Mouse (Mus musculus): ENCODE measurements at regions not wholly inside any gene's neighbourhood (a gene's known extent, or its start where the extent isn't known, plus 50 kb on each side); places are given as distances from the start of the nearest gene placed in this dataset.
A peak's percentile ranks its signal among the peaks of the same experiment; 100 is the strongest.

DNA sequence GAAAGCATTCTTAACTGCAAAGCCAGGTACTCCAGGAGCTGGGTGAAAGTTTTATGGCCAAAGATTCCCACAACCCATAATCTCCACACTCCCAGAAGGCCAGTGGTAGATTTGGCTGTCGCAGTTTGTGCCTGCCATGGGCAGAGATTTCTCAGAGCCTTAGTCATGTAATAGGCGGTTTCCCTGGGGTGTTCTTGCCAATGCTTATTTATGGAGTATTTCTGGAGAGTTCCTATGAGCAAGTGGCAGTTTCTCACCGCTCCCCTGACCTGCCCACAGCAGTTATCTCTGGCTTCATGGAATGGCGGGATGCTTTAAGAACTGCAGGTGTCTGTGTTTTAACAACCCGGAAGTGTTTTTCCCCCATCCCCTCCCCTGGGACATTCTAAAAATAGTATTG is 179.8 kb downstream of the 4933412E24Rik start:
- DNase-seq: no peak

DNA sequence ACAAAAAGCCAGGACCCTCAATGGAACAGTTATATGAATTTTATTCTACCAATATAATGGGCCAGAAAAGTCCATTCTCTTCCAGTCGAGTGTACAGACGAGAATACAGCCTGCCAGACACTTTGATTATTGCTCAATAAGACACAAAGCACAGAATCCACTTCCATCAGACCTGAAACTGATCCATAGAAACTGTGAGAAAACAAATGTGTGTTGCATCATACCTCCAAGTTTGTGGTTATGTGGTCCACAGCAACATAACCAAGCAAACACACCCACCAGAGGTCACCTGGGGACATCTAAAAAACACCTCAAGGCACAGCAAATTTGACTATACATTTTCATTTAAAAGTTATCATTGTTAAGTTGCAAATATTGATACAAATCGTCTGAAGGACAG is 183.2 kb downstream of the 4933412E24Rik start:
- DNase-seq: no peak

DNA sequence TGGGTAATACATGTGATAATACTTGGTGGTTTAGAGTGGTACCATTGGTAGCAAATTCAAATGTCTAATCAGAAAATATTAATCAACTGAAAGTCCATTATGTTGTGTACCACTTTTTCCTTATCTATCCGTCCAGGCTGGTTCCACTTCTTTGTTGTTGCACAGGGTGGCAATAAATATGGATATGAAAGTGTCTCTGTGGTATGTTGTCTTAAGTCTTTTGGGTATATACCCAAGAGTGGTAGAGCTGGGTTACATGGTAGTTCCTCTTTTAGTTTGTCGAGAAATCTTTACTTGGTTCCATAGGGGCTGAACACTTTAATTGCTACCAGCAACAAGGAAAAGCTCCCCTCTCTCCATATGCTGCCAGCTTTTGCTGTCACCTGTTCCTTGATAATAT is 184.9 kb downstream of the 4933412E24Rik start:
- DNase-seq: no peak

DNA sequence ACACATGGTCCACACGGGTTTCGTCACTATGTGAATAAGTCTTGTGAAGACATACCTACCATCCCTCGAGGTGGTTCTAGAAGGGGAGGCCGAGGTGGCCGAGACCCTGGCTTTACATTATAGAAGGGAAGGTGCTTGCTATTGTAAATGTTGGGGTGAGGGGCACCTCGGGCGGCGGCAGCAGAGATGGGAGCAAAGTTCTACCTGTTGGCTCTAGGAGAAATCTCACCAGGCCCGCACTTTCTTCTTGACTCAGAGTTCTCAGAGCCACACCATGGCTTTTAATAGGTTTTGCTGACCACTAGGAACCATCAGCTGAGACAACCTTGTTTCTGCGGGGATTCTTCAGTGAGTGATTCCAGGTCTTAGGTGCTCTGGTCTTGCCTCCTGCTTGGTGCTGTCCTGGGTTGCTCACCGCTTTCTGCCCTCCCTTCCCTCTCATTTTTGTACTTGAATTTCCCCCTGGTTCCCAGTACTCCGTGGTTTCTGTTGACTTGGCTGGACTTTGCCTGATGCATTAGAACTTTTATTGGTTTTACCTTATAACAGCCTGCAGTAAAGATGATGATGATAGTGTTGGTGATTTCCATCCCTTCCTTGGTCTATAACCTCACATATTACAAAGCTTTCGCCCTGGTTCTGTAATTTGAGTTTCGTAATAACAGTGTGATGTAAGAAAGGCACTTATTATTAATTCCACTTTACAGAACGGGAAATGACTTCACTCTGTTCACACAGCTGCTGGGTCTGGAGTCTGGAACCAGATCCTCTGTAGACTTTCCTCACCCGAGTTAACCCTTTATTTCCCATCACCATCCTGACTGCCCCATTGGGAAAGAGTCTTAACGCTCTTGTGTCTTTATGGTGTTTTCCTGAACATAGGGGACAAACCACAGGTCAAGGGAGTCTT is 185.6 kb downstream of the 4933412E24Rik start:
- no peak for DNase-seq

DNA sequence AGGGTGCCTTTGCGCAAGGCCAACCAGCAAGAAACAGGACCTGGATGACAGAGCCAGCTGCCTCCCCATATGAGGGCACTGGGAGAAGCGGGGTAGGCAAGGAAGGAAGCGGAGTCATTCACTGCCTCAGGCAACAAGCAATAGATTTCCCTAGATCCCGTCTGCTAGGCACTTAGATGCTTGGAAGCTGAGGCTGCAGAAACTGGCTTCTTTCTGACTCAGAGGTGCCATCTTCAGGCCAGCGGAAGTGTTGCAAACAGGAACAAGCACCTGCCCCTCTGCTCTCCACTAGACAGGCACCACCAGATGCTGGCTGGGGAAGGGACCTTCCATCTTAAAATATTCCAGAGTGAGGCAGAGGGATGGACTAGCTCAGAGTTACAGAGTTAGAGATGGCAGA is 188.0 kb downstream of the 4933412E24Rik start:
- peak; percentile 88 for DNase-seq

DNA sequence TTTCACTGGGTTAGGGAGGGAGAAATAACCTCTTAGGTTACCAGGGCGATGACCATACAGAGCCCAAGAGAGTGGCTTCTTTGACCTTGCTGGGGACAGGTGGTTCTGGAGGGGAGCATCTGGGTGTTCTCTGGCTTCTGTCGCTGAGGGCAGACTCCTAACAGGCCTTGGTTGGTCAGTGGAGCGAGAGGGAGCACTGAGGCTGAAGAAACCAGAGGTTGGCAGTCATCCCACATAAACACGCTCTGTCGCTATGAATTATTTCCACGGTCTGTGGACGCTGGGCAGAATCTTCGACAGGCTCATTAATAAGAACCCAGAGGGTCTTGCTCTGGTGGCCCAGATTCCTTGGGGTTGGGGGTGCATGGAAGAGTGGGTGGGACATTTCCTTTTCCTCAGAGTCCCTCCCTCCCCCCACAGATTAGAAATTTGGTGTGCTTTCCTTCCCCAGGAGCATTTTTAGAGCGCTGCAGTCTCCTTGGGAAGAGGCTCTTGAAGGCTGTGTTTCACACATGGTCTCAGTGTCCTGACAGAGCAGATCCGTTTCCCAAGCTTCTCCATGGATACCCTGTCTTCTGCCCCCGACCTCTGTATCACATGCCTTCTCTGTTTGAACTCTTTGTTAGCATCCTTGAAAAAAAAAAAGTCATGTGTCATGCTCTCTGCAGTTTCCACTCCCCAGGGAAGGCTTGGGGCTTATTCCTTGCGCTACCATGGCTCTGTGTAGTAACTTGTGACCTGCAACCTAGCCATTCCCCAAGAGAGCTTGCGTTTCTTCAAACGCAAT is 190.1 kb downstream of the 4933412E24Rik start:
- DNase-seq: no peak

DNA sequence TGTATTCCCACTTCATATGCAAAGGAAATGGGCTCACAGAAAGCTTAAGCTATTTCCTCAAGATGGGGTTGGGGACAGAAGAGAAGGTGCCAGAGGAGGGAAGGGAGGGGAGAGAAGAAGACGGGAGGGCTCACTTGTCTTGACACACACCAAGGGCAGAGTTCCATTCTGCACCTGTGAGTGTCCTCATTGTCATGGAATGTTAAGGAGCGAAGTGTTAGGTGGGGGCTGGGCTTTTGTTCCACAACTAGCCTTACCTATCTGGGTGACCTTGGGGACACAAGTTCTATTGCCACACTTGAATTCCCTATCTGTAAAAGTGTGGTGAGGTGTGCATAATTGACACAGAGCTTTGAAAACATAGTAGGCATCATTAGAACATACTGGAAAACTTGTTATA is 192.5 kb downstream of the 4933412E24Rik start:
- DNase-seq: peak; percentile 43

DNA sequence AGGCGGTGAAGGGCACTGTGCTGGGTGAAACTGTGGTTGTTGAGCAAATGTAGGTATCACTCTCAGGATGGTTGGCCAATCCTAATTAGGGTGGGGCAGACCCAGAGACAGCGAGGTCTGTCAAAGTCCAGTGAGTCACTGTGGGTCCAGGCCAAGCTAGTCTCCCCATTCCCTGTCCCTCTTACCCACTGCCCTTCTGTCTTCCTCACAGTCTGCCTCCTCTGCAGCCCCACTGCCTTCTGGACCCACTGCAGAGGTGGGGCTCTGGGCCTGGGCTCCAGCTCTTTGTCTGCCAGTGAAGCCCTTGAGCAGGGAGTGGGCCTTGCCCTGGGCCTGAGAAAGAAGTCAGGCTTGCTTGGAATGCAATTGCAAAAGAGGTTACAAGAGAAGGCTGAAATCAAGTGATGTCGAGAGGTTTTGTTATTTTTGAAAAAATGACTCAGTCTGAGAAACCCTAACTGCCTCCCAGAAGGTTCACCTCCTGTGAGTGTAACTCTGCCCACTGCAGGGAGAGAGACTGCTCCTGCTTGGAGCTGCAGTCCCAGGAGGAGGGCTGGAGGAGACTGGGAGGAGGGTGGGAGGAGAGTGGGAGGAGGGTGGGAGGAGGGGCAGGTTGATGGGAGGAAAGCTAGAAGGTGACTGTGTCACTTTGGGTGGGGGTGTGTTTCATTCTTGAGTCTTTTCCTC is 193.3 kb downstream of the 4933412E24Rik start:
- peak; percentile 71 for DNase-seq

DNA sequence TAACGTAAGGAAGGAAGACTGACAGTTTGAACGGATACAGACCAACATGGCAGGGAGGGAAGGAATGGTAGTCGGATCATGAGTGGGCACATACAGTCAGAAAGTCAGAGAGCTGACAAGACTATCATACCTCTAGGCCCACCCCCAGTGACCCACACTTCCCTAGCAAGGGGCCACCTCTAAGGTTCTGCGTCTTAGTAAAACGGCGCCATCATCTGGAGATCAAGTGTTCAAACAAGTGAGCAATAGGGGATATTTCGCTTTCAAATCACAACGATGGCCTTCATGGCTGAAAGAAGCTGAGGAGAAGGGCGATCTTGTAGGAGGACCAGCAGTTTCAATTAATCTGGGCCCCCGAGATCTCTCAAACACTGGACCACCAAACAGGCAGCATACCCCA is 196.1 kb downstream of the 4933412E24Rik start:
- no peak for DNase-seq

DNA sequence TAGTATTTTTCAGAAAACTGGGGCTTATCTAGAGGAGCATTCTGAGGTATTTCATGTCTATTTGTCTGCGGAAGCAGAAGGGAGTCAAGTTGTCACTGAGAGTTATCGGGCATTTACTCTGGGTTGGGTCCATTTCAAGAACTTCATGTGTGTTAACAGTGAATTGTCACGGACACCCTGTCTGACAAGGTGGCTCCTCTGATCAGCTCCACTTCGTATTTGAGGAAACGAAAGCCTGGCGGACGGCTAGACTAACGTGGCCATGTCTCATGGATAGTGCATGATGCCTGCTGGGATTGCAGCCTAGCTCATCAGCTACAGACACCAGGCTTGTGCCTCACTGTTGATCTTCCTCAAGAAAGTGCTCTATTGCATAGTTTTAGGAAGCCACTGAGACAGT is 200.4 kb downstream of the 4933412E24Rik start:
- no peak for DNase-seq

DNA sequence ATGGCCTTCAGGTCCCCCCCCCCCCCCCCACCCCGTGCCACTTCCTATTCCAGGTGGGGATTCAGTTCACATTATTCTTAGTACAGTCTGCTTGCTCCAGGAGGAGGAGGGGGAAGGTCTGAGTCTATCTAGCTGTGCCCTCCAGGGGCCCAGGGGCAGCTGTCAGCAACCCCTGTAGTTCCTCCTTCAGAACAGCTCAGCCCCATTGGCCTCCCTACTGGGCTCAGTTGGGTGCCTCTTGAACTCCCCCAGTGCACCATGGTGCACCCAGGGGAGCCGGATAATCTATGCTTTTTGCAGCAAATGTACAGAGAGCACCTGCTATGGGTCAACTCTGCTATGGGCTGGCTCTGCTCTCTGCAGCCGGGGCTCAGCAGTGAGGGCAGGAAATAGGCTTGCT is 204.8 kb downstream of the 4933412E24Rik start:
- no peak for DNase-seq

DNA sequence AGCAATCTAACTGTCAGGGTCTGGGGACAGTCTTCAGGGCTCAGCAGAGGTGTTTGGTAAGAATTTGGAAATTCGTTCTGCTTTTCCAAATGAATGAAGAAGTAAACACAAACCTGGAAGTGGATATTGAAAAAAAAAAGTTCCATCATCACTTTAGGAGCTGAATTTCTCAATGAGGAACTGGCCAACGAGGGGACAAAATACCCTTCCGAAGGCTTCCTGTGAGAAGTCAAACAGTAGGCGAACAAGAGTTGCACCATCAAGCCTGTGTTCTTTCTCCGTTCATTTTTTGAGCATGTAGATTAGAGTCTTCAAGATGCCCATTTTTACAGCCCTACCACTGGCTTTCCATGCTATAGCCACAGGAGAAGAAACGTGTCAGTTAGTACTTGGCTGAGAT is 207.1 kb downstream of the 4933412E24Rik start:
- no peak for DNase-seq

DNA sequence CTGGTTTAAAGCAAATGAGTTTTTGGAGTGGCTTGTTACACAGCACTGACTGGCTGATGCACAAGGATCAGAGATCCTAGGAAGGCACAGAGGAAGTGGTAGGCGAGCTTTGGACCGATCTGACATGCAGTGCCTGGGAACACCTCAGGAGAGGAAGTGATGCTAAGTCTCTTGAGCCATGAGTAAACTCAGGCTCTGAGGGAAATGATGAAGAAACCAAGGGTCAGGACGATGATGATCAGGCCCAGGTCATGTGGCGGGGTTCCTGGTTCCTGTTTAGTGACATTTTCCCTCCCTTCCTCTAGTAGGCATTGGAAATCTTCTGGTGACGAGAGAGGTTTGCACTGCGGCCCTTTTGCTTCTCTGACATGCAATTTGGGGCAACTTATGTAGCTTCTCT is 208.7 kb downstream of the 4933412E24Rik start:
- no peak for DNase-seq

DNA sequence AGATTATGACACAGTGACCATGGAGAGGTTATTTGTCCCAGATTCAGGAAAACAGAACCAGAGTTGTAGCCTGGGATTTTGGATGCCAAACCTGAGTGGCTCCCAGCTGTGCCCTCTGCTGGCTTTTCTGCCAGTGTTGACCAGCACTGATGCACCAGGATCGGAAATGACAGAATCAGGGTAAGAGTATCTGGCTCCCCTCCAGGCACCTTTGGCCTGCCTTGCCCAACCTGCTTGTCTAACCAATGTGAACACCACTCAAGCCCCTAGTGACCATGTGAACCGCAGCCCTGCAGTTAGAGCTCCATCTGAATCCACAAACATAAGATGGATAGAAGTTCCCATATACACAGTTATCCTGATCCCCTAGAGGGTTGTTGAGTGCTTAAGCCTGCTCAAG is 210.6 kb downstream of the 4933412E24Rik start:
- DNase-seq: no peak

DNA sequence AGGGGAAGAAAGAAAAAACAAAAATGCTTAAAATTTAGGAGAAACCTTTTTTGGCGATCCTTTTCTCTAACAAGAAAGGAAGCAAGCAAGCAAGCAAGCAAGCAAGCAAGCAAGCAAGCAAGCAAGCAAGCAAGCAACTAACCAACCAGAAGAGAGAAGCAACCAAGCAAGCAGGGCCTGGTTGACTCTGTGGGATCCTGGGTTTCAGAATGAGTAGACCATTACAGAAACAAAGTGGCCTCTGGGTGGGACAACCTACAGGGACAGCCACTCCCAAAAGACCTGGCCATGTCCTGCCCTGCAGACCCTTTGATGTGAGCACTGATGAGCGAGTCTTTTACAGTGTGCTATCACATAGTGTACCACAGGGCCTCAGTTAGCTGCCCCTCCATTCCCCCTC is 211.6 kb downstream of the 4933412E24Rik start:
- DNase-seq: no peak

DNA sequence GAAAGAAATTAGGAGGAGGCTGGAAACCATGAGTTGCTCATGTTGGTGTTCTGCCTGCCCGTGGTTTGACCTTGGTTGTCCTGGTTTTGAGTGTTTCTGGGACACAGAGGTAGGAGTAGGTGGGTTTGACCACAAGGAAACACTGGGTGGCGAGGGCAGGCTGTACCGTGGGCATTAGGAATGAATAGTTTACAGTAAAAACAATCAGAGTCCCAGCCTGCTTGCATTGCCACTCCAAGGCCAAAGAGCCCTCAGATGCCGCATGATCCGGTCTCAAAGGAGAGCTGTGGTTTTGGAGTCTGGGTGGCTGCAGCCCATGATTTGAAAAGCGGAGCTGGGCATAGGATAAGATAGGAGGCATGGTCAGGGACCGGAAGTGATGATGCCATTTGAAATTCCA is 212.0 kb downstream of the 4933412E24Rik start:
- no peak for DNase-seq

DNA sequence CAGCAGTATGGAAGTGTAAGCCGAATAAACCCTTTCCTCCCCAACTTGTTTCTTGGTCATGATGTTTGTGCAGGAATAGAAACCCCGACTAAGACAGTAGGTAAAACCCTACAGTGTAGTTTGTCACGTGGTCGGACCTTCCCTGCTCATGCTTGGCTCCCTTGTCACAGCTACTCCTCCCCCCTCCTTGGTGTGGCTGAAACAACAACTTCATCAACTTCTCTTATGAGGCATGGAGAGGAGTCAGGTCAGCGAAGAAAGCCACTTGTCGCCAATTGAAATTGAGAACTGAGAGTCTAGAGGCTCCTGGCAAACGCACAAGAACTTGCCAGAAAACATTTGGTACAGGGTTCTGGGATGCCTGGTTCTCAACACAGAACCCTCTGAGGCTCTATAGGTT is 214.1 kb downstream of the 4933412E24Rik start:
- DNase-seq: no peak

DNA sequence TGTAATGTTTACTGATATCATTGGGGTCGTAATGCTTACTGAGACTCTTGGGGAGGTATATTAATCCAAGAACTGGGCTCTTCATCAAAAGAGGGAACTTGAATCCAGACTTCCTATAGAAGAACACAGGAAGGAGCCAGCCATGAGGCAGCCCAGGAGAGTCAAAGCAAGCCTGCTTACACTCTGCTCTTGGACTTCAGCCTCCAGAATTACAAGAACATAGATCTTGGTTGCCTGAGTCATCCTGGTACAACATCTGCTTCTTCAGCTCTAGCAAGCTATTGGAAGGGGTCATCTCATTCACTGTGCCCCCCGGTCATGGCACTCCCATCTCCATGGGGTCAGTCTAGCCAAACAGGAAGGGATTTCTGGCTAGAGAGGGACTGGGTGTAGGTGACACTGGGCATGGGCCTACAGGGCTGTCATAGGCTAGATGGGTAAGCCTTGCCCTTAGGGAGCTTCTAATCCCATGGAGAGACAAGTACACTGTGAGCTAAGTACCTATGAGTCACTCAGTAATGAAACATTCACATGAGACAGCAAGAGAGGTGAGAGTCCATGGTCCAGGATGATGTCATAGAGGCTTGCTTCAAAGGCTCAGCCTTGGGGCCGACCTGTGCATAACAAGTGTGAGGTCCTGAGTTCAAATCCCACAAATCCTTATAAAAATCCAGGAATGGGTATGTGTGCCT is 217.1 kb downstream of the 4933412E24Rik start:
- no peak for DNase-seq

DNA sequence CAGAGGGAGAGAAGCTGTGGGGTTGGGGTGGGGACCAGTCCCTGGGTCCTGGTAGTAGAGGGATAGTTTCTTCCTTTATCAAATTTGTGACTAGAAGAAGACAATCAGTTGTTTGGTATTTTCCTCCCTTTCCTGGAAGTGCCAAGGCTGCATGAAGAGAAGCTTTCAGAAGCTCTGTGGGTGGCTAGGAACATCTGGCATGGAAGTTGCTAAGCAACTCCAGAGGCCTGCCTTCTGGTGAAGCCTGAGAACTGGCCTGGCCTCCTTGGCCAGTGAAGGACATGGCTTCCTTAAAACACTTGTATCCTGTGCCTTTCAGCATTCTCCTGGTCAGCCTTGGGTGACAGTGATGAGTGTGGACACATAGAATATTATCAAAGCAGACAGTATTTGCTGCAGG is 217.9 kb downstream of the 4933412E24Rik start:
- DNase-seq: no peak

DNA sequence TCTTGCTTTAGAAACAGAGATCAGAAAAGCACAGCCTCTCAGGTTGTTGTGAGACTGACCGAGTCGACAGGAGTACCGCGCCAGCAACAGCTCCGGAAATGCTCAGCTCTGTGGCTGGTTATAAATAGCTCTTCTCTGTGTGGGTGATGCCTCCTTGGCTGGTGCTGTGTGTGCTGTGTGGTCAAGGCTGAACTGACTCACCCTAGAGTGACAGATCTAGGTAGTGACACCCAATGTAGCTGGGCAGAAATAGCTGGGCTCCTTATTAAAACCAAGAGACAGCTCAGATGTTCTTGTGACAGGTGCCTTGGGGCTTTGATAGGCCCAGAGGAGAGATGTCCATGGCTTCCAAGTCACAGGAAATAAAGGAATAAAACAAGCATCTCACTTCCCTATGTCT is 220.7 kb downstream of the 4933412E24Rik start:
- no peak for DNase-seq

DNA sequence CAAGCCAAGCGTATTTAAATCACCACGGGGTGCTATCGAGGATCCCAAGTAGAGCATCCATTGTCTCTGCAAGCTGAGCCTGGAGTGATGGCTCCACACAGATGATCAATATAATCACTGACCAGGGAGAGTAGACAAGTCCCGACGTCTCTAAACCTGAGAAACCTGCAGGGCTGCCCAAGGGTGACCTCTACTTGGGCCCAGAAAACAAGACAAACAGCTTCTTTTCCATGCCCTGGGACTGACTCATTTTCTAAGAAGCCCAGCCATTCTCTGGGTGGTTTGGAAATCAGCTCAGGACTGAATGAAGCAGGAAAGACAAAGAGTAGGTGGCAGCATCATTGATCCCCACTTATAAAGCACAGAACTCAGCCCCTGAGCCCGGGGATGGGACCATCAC is 221.5 kb downstream of the 4933412E24Rik start:
- no peak for DNase-seq

DNA sequence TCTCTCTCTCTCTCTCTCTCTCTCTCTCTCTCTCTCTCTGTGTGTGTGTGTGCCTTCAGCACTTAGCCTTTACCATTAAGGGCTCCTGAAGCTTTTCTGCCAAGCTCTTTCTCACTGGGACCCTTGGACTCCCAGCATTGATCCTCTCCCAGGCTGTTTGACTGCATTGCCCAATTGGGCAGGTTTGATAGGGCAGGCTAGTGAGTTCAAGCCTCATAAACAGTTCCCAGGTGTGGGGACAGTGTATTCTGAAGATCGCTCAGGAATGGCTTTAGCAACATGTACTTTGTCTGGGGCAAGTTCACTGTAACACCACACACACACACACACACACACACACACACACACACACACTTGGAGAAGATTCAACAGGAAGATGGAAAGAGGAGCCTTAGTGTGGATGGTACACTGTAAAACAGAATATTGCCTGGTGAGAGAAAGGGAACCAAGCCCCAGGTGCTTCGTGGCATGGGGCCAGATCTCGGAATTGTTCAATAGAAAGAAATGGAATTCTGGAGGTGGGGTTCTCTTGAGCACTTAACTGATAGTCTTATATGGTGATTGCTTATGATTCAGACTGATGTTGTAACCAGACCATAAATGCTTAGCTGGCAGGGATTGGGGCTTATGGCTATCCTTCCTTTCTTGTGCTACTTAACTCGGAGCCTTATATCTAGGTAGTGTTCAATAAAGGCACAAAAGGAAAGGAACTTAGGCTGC is 229.5 kb downstream of the 4933412E24Rik start:
- DNase-seq: no peak

Measured in lung, postnatal 10 days (tissue).